Mouse (Mus musculus) 416B (cell line): Measurements from ENCODE around the gene Ank3.

ENCODE experiments used
- DNase-seq: peaks from one replicate; pipeline ENCODE4 v3.0.0; 2011; ENCODE audit warnings: low read depth

The Ank3 gene

DNA sequence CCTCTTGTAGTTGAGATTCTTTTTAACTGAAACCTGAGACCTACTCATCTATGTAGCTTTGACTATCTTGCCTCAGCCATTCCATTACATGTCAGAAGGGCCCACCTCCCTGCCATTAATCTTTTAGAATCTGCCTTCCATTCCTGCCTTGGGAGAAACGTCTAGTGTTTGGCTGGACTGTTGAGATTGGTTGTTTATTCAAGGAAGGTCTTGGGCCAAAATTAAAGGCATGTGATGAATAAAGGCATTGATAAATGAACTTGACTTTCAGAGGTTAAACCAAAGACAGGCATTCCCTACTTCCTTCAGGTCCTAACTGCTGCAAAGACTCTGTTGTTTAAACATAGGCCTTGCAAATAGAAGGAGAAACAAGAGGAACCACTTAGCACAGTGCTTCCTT is 271.9 kb downstream of the Ank3 start:
- DNase-seq: no peak

DNA sequence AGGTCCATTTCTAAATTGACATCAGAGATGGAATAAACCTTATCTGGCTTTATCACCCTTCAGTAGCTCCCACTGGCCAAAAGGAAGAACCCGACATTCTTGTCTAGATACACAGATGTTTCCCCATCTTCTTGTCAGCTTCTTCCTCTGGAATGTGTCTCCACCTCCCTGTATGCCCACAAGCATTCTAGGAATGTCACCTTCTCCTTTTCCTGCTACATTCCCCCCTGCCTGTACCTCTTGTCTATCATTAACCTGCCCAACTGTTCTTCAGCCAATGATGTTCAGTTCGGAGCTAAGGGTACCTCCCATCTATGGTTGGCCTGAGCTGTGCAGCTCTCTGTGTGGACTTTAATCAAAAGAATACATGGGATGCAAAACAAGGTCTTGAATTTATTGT is 272.4 kb downstream of the Ank3 start:
- no peak for DNase-seq

- no peak for DNase-seq
Observed at GRCm38 (mm10) chr10:69671505-69671904, 272.9 kb downstream of the Ank3 start.

DNA sequence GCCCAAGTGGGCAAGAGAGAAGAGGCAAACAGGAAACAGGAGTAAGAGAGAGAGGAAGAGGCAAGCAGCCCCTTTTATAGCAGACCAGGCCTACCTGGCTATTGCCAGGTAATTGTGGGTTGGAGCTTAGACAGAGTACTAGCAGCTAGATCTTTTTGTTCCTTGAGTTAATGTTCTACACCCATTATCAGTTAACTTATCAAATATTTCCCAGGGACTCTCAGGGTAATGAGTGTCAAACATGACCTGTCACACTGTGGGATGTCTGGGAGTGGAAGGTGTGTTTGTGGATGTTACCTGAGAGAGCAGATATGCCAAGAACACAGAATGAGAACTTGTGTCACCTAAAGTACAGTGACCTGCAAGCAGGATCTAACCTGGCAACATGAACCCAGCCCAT is 274.0 kb downstream of the Ank3 start:
- DNase-seq: no peak

- DNase-seq: no peak
Observed at GRCm38 (mm10) chr10:69678230-69678629, 279.7 kb downstream of the Ank3 start.

GRCm38 (mm10) chr10:69686336-69686735 is 287.8 kb downstream of the Ank3 start:
- DNase-seq: no peak

DNA sequence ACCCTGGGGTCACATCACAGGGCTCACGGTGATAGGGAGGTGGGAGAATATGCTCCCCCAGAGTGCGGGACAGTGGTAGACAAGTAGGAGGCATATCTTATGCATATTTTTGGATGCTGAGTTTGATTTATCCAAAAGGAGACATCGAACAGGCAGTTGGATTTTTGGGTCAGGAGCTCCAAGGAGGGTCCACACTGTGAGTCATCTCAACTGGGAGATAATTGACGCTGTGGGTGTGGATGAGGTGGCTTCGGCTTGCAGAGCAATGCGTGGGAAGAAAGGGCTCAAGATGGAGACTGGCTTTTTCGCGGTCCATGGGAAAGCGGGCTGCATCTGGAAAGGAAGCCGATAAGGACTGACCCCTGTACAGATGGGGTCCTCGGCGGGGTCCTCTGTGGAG is 290.5 kb downstream of the Ank3 start:
- DNase-seq: no peak

- DNase-seq: no peak
Observed at GRCm38 (mm10) chr10:69690131-69690960, 291.8 kb downstream of the Ank3 start.

DNA sequence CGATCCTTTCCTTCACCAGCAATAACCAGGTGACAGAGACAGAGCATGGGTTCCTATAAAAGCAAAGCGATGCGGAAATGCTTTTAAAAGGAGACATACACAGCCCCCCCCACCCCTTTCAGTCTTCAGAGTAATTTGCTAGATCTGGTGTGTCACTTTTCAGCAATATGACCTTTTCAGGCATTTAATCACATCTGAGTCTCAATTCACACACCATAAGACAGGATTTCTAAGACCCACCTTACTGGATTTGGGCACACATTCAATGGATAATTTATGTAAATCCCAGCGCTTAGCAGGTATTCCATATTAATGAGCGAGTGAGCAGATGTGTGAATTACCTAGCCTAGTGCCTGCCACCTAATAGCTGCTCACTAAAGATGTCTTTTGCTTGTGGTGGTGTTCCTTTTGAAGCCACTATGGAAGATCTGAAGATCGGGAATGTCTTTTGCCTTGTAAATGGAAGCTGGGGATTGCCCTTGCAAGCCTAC is 292.4 kb downstream of the Ank3 start:
- DNase-seq: no peak

DNA sequence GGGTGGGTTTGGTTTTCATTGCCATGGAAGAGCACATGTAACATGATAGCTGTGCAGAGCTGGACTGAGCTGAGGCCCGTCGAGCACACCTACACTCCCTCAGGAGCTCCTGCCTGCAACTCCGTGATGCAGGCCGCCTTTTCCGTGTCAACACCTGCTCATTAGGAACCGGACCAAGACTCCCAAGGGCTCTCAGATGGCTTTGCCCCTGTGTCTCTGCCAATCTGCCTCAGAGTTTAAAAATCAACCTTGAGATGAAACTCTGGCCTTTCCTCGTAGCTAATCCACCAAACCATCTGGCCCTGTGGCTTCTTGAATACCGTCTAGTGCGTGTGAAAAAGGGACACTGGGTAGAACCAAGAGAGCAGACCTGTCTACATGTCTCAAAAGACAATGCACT is 297.4 kb downstream of the Ank3 start:
- no peak for DNase-seq

DNA sequence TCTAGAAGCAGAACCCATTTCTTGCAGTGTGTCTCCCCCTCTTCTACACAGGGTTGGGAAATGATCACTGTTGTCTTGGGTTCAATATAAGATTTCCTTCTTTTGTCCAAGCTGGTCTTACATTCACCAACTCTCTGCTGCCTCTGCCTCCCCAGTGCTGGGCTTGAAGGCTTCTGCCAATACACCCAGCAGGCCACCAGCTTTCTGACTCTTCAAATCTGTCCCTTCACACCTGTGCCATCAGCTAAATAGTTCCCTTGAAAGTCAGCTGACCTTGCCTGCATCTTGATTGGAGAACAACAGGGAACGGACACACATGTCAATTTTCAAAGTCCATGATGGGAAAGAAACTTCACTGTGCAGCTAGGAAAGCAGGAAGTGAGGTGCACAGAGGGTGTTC is 300.1 kb downstream of the Ank3 start:
- DNase-seq: no peak

- DNase-seq: no peak
Observed at GRCm38 (mm10) chr10:69701226-69701625, 302.7 kb downstream of the Ank3 start.

DNA sequence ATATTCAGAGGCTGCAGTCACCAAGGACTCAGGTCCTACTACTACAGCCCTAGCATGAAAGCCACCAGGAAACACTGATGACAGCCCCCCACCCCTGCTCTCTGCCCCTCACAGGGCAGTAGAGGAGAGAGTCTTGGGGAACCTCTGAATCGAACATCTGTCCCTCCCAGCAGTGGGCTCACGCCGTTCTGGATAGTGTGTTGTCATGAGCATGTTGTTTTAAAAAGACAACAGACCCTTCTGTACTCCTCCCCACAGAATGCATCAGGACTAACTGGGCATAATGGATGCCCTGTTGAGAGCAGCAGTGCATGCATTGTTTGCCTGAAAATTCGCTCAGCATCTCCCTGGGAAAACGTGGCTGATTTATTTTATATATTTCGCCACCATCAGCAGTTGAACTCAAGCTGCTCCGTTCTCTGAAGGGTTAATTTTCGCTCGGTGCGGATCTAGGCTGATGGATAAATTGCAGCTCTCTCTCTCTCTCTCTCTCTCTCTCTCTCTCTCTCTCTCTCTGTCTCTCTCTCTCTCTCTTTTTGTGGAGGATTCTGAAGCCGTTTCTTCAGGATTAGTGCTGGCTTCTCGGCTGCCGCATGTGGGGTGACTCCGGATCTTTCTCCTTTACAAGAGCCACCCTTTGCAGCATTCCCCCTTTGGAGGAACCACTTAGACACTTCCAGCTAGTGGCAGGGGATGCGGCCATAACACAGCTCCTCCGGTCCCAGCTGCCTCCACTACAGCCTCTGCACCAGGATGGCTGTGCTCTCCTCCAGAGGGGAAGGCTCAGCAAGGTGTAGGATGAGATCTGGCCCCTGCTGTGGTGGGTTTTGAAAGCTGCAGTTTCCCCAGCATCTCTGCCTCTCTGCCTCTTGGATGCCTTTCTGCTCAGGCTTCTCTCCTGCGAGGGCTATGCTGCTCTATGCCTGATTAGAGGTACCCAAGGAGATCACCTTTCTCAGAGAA is 307.5 kb downstream of the Ank3 start:
- DNase-seq: no peak

- no peak for DNase-seq
Observed at GRCm38 (mm10) chr10:69706851-69707788, 308.5 kb downstream of the Ank3 start.

GRCm38 (mm10) chr10:69707844-69708550 is 309.4 kb downstream of the Ank3 start:
- no peak for DNase-seq

GRCm38 (mm10) chr10:69709631-69710030 is 311.1 kb downstream of the Ank3 start:
- no peak for DNase-seq

- DNase-seq: no peak
Observed at GRCm38 (mm10) chr10:69710802-69711201, 312.2 kb downstream of the Ank3 start.

GRCm38 (mm10) chr10:69716907-69717306 is 318.3 kb downstream of the Ank3 start:
- peak; percentile 14 for DNase-seq

GRCm38 (mm10) chr10:69719421-69719820 is 320.8 kb downstream of the Ank3 start:
- DNase-seq: no peak

GRCm38 (mm10) chr10:69719901-69720415 is 321.4 kb downstream of the Ank3 start:
- no peak for DNase-seq

DNA sequence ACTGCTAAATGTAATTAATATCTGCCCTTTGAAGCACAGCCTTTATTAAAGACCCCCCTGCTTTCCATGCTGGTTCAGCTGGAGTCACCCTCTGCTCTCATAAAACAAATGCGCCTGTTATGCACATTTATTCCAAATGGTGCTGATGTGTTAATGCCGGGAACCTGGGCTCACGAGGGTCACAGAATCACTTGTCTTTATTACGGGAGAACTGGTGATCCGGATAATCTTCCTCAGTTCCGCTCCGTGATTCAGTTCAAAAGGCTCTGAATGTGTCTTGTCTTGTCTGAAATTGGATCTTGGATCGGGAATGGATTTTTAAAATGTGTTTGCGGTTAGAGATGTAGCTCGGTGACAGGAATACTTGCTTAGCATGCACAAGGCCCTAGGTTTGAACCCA is 321.9 kb downstream of the Ank3 start:
- no peak for DNase-seq
